Mouse (Mus musculus): ENCODE measurements at regions not wholly inside any gene's neighbourhood (a gene's known extent, or its start where the extent isn't known, plus 50 kb on each side); places are given as distances from the start of the nearest gene placed in this dataset.

- TF ChIP-seq CTCF (IDR thresholded peaks at IDR 0.05; ENCODE audit: low read depth) (no peak), EP300 (IDR thresholded peaks at IDR 0.05; ENCODE audit: low read depth) (no peak)
Measured at GRCm38 (mm10) chr12:54558106-54558505, 98.3 kb downstream of the Sptssa start.
